Mouse (Mus musculus) heart, embryonic 13.5 days (tissue): Measurements from ENCODE around the gene Amelx. TPM values are rescaled to one million over a fixed set of nuclear protein-coding genes. Genes with fewer than 3 reads are reported as not detected.

ENCODE experiments used
- ATAC-seq: fragments of 200-750 bp; cut with Nextera tagmentation; 2 replicates; pipeline ENCODE4 v1.8.0; 2017; ENCODE audit warnings: moderate TSS enrichment; ENCODE audit not compliant: insufficient number of reproducible peaks, low FRiP score, low TSS enrichment; ENCODE audit errors: extremely low read depth
- H3K27ac ChIP-seq: fragments of 300-500 bp; sonication (generic); replicated peaks from 2 replicates; pipeline ENCODE4 v1.5.1; 2015; ENCODE audit warnings: moderate library complexity, mild to moderate bottlenecking, inconsistent platforms
- H3K27me3 ChIP-seq: fragments of 300-500 bp; sonication (generic); replicated peaks from 2 replicates; pipeline ENCODE4 v1.6.1; 2015; ENCODE audit warnings: mild to moderate bottlenecking, inconsistent platforms
- H3K36me3 ChIP-seq: fragments of 300-500 bp; sonication (generic); 2 replicates; pipeline ENCODE4 v1.6.1; 2015; ENCODE audit warnings: mild to moderate bottlenecking, inconsistent platforms
- H3K4me1 ChIP-seq: fragments of 300-500 bp; sonication (generic); 2 replicates; pipeline ENCODE4 v1.6.1; 2015; ENCODE audit warnings: inconsistent platforms
- H3K4me2 ChIP-seq: fragments of 300-500 bp; sonication (generic); 2 replicates; pipeline ENCODE4 v1.6.1; 2015; ENCODE audit warnings: inconsistent platforms, mild to moderate bottlenecking, moderate library complexity
- H3K4me3 ChIP-seq: fragments of 300-500 bp; sonication (generic); 2 replicates; pipeline ENCODE4 v1.5.1; 2015; ENCODE audit warnings: moderate library complexity, mild to moderate bottlenecking, inconsistent platforms
- H3K9ac ChIP-seq: fragments of 300-500 bp; sonication (generic); 2 replicates; pipeline ENCODE4 v1.6.1; 2015; ENCODE audit warnings: inconsistent platforms, mild to moderate bottlenecking, moderate library complexity
- H3K9me3 ChIP-seq: fragments of 300-500 bp; sonication (generic); 2 replicates; pipeline ENCODE4 v1.6.1; 2016; ENCODE audit warnings: inconsistent platforms
- WGBS: fragments of 180-500 bp; shearing (Covaris S2); methylation state at CpG from one replicate; pipeline ENCODE4 v1.1.7; 2015; ENCODE audit warnings: mixed read lengths; 5-methylcytosine and 5-hydroxymethylcytosine counted together
- polyA plus RNA-seq: library from polyadenylated mRNA; unstranded; fragments of >200 nt; fragmentation: Nextera tagmentation; extraction: Ambion mirVana; gene quantifications from 2 replicates; pipeline ENCODE4 v1.2.1, GENCODE M21; 2015

The Amelx gene
- polyA plus RNA-seq: 0.19 TPM in 1 of 2 replicates, not detected in the other

- H3K36me3 ChIP-seq: no peaks in the 10 kb centered on the region
- H3K27me3 ChIP-seq: no peaks in the 10 kb centered on the region
- no peak within 1 kb of the TSS for H3K4me3 ChIP-seq
- H3K27ac ChIP-seq: no peak within 1 kb of the TSS
- H3K9me3 ChIP-seq: no peaks in the 10 kb centered on the region
- H3K4me1 ChIP-seq: no peaks in the 10 kb centered on the region
- 71% methylated on average over 5 of the region's 5 CpGs for WGBS
- no peak within 1 kb of the TSS for H3K4me2 ChIP-seq
- no peak for ATAC-seq
- H3K9ac ChIP-seq: no peak within 1 kb of the TSS
These were observed at the start of gene Amelx for GRCm38 (mm10) chrX:169187100-169187499. TSS of gene Amelx (minus strand) at chrX:169187200.

GRCm38 (mm10) chrX:169222357-169223062 is 35.5 kb upstream of the Amelx start:
- Histone ChIP-seq H3K4me3 (no peak overlapping the region), H3K9me3 (no peaks in the 10 kb centered on the region), H3K36me3 (no peaks in the 10 kb centered on the region), H3K9ac (no peak overlapping the region), H3K4me2 (no peak overlapping the region), H3K4me1 (peaks cover 9% of the 10 kb centered on the region), H3K27ac (no peak overlapping the region), H3K27me3 (no peaks in the 10 kb centered on the region)
- ATAC-seq: no peak
- WGBS: 31% methylated on average over 3 of the region's 3 CpGs

DNA sequence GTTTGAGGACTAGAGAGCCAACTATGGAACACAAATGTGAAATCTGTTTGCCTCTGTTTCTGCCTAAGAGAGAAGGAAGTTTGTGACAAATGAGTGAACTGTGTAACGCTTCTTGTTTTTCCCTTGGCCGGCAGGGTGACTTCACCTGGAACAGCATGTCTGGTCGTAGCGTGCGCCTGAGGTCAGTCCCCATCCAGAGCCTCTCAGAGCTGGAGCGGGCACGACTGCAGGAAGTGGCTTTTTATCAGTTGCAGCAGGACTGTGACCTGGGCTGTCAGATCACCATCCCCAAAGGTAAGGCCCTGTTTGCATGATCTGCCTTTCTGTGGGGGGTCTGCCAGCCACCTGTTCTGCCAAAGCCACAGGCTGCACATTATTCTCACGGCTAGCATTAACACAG is 33.1 kb upstream of the Amelx start:
- H3K4me3 ChIP-seq: no peak overlapping the region
- no peak overlapping the region for H3K27ac ChIP-seq
- no peak overlapping the region for H3K9ac ChIP-seq
- no peaks in the 10 kb centered on the region for H3K36me3 ChIP-seq
- 53% methylated on average over 8 of the region's 8 CpGs for WGBS
- peaks cover 16% of the 10 kb centered on the region for H3K4me1 ChIP-seq
- ATAC-seq: no peak
- no peaks in the 10 kb centered on the region for H3K9me3 ChIP-seq
- no peaks in the 10 kb centered on the region for H3K27me3 ChIP-seq
- no peak overlapping the region for H3K4me2 ChIP-seq

GRCm38 (mm10) chrX:169210019-169210418 is 23.0 kb upstream of the Amelx start:
- H3K4me2 ChIP-seq: no peak overlapping the region
- no peak overlapping the region for H3K9ac ChIP-seq
- H3K4me1 ChIP-seq: peaks cover 13% of the 10 kb centered on the region
- no peaks in the 10 kb centered on the region for H3K9me3 ChIP-seq
- ATAC-seq: no peak
- no peaks in the 10 kb centered on the region for H3K36me3 ChIP-seq
- no peaks in the 10 kb centered on the region for H3K27me3 ChIP-seq
- 58% methylated on average over 3 of the region's 3 CpGs for WGBS
- H3K4me3 ChIP-seq: no peak overlapping the region
- no peak overlapping the region for H3K27ac ChIP-seq

DNA sequence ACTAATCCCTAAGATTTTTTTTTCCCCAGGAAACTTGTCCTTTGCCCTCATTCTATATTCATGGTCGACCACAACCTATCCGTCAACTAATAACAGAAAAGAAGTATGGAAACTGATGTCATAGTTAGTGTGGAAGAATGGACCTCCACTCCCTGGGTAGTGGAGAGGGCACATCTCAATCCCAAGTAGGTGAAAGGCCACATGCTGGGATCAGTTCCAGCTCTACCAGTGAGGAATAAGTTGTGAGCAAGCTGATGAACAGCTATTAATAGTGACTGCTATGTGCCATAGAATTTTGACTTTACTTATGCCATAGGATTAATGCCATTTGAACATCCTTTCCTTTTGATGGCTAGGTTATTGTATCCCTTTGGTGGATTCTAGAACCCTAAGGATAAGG is 8.4 kb downstream of the Amelx start:
- Histone ChIP-seq H3K27ac (no peak overlapping the region), H3K27me3 (no peaks in the 10 kb centered on the region), H3K4me1 (no peaks in the 10 kb centered on the region), H3K9ac (no peak overlapping the region), H3K4me2 (no peak overlapping the region), H3K36me3 (no peaks in the 10 kb centered on the region), H3K9me3 (no peaks in the 10 kb centered on the region), H3K4me3 (no peak overlapping the region)
- WGBS: 88% methylated on average over 2 of the region's 2 CpGs
- ATAC-seq: no peak

GRCm38 (mm10) chrX:169173796-169174195 is 13.2 kb downstream of the Amelx start:
- H3K27me3 ChIP-seq: no peaks in the 10 kb centered on the region
- H3K27ac ChIP-seq: no peak overlapping the region
- 80% methylated on average over 1 of the region's 1 CpGs for whole genome bisulfite sequencing
- no peaks in the 10 kb centered on the region for H3K4me1 ChIP-seq
- H3K36me3 ChIP-seq: no peaks in the 10 kb centered on the region
- H3K9ac ChIP-seq: no peak overlapping the region
- H3K4me2 ChIP-seq: no peak overlapping the region
- no peak for ATAC-seq
- H3K9me3 ChIP-seq: no peaks in the 10 kb centered on the region
- no peak overlapping the region for H3K4me3 ChIP-seq

DNA sequence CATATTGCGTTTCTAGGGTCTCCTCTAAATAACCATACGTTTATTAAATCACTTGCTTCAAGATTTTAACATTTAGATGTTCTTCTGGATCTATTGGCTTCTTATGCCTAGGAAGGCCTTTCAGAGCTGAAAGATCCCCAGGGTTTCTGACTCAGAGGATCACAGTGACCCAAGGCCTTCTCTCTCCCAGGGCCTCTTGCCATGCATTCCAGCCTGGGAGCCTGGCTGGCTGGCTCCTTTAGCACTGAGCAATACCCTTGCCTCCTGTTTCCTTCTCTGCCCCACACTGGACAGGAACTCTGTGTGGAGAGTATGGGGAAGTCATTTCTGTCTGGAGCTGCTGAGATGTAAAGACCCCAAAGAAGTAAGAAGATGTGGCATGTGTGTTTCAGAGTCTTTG is 16.0 kb downstream of the Amelx start:
- Histone ChIP-seq H3K27me3 (no peaks in the 10 kb centered on the region), H3K9me3 (no peaks in the 10 kb centered on the region), H3K27ac (no peak overlapping the region), H3K4me2 (no peak overlapping the region), H3K4me3 (no peak overlapping the region), H3K4me1 (no peaks in the 10 kb centered on the region), H3K9ac (no peak overlapping the region), H3K36me3 (no peaks in the 10 kb centered on the region)
- ATAC-seq: no peak
- 69% methylated on average over 2 of the region's 2 CpGs for WGBS

GRCm38 (mm10) chrX:169158385-169158784 is 28.6 kb downstream of the Amelx start:
- ATAC-seq: no peak
- no peak overlapping the region for H3K4me2 ChIP-seq
- H3K27ac ChIP-seq: no peak overlapping the region
- no peak overlapping the region for H3K4me3 ChIP-seq
- no peaks in the 10 kb centered on the region for H3K4me1 ChIP-seq
- WGBS: 65% methylated on average over 6 of the region's 6 CpGs
- H3K9me3 ChIP-seq: no peaks in the 10 kb centered on the region
- H3K9ac ChIP-seq: no peak overlapping the region
- no peaks in the 10 kb centered on the region for H3K27me3 ChIP-seq
- no peaks in the 10 kb centered on the region for H3K36me3 ChIP-seq

GRCm38 (mm10) chrX:169153805-169154204 is 33.2 kb downstream of the Amelx start:
- H3K9ac ChIP-seq: no peak overlapping the region
- H3K9me3 ChIP-seq: no peaks in the 10 kb centered on the region
- H3K4me2 ChIP-seq: no peak overlapping the region
- no peaks in the 10 kb centered on the region for H3K27me3 ChIP-seq
- H3K27ac ChIP-seq: no peak overlapping the region
- no peaks in the 10 kb centered on the region for H3K36me3 ChIP-seq
- ATAC-seq: no peak
- no peak overlapping the region for H3K4me3 ChIP-seq
- H3K4me1 ChIP-seq: no peaks in the 10 kb centered on the region

GRCm38 (mm10) chrX:169140467-169140866 is 46.5 kb downstream of the Amelx start:
- Histone ChIP-seq H3K27me3 (no peaks in the 10 kb centered on the region), H3K9ac (no peak overlapping the region), H3K4me2 (no peak overlapping the region), H3K9me3 (no peaks in the 10 kb centered on the region), H3K36me3 (no peaks in the 10 kb centered on the region), H3K4me3 (no peak overlapping the region), H3K27ac (no peak overlapping the region), H3K4me1 (no peaks in the 10 kb centered on the region)
- ATAC-seq: no peak
- 80% methylated on average over 9 of the region's 9 CpGs for WGBS

- Histone ChIP-seq H3K4me2 (no peak overlapping the region), H3K27ac (no peak overlapping the region), H3K9me3 (no peaks in the 10 kb centered on the region), H3K4me3 (no peak overlapping the region), H3K4me1 (no peaks in the 10 kb centered on the region), H3K27me3 (no peaks in the 10 kb centered on the region), H3K36me3 (no peaks in the 10 kb centered on the region), H3K9ac (no peak overlapping the region)
- no peak for ATAC-seq
- WGBS: 92% methylated on average over 7 of the region's 7 CpGs
These were observed 47.2 kb downstream of the Amelx start for GRCm38 (mm10) chrX:169139758-169140157.
